Mouse (Mus musculus): Measurements from ENCODE around the gene Elp4. TPM values are rescaled to one million over a fixed set of nuclear protein-coding genes. Genes with fewer than 3 reads are reported as not detected.

The Elp4 gene
- polyA plus RNA-seq, 1 experiment from 2014 or later = 20.8 TPM

GRCm38 (mm10) chr2:105726657-105727056, 177.7 kb downstream of the Elp4 start:
- no peak for ATAC-seq (replicated peaks; ENCODE audit: extremely low read depth, insufficient read depth, low FRiP score)
- no peak overlapping the region for H3K4me2 ChIP-seq (ENCODE audit: low read depth, low read length)
- no peaks in the 10 kb centered on the region for H3K36me3 ChIP-seq (ENCODE audit: control insufficient read depth, insufficient read depth)
- no peak overlapping the region for H3K4me3 ChIP-seq (ENCODE audit: low read length)
- no peaks in the 10 kb centered on the region for H3K9me3 ChIP-seq (replicated peaks; ENCODE audit: control insufficient read depth, low read length)
- 26% methylated on average over 9 of the region's 9 CpGs for WGBS
- no peak overlapping the region for H3K9ac ChIP-seq (ENCODE audit: low read length)
- H3K4me1 ChIP-seq (ENCODE audit: control insufficient read depth, insufficient read depth, low read length) = no peaks in the 10 kb centered on the region
- no peak overlapping the region for H3K27ac ChIP-seq (ENCODE audit: low read length)
- no peaks in the 10 kb centered on the region; the same call in 1 of the 2 replicates for H3K27me3 ChIP-seq (ENCODE audit: control insufficient read depth, insufficient read depth, low read length)

GRCm38 (mm10) chr2:105715409-105716115, 188.8 kb downstream of the Elp4 start:
- Histone ChIP-seq H3K27me3 (ENCODE audit: control insufficient read depth, insufficient read depth, low read length) (no peaks in the 10 kb centered on the region), H3K4me3 (ENCODE audit: low read length) (no peak overlapping the region), H3K4me2 (ENCODE audit: low read depth, low read length) (no peak overlapping the region), H3K4me1 (ENCODE audit: control insufficient read depth, insufficient read depth, low read length) (no peaks in the 10 kb centered on the region), H3K27ac (ENCODE audit: low read length) (no peak overlapping the region), H3K9me3 (replicated peaks; ENCODE audit: control insufficient read depth, low read length) (no peaks in the 10 kb centered on the region), H3K36me3 (ENCODE audit: control insufficient read depth, insufficient read depth) (no peaks in the 10 kb centered on the region), H3K9ac (ENCODE audit: low read length) (no peak overlapping the region)
- WGBS = 82% methylated on average over 8 of the region's 8 CpGs
- no peak for ATAC-seq (replicated peaks; ENCODE audit: extremely low read depth, insufficient read depth, low FRiP score)

- no peaks in the 10 kb centered on the region for H3K4me1 ChIP-seq (ENCODE audit: control insufficient read depth, insufficient read depth, low read length)
- no peak overlapping the region for H3K4me3 ChIP-seq (ENCODE audit: low read length)
- H3K27ac ChIP-seq (ENCODE audit: low read length) = no peak overlapping the region
- no peak overlapping the region for H3K9ac ChIP-seq (ENCODE audit: low read length)
- H3K4me2 ChIP-seq (ENCODE audit: low read depth, low read length) = no peak overlapping the region
- no peaks in the 10 kb centered on the region for H3K9me3 ChIP-seq (replicated peaks; ENCODE audit: control insufficient read depth, low read length)
- 87% methylated on average over 3 of the region's 3 CpGs for WGBS
- no peak for ATAC-seq (replicated peaks; ENCODE audit: extremely low read depth, insufficient read depth, low FRiP score)
- no peaks in the 10 kb centered on the region for H3K36me3 ChIP-seq (ENCODE audit: control insufficient read depth, insufficient read depth)
- H3K27me3 ChIP-seq (ENCODE audit: control insufficient read depth, insufficient read depth, low read length) = no peaks in the 10 kb centered on the region
These were observed 193.9 kb downstream of the Elp4 start for GRCm38 (mm10) chr2:105710511-105710910.

GRCm38 (mm10) chr2:105709126-105709525, 195.2 kb downstream of the Elp4 start:
- WGBS = 64% methylated on average over 3 of the region's 3 CpGs
- H3K9me3 ChIP-seq (replicated peaks; ENCODE audit: control insufficient read depth, low read length) = no peaks in the 10 kb centered on the region
- H3K9ac ChIP-seq (ENCODE audit: low read length) = no peak overlapping the region
- no peak overlapping the region for H3K27ac ChIP-seq (ENCODE audit: low read length)
- H3K27me3 ChIP-seq (ENCODE audit: control insufficient read depth, insufficient read depth, low read length) = no peaks in the 10 kb centered on the region
- H3K4me1 ChIP-seq (ENCODE audit: control insufficient read depth, insufficient read depth, low read length) = no peaks in the 10 kb centered on the region
- H3K36me3 ChIP-seq (ENCODE audit: control insufficient read depth, insufficient read depth) = no peaks in the 10 kb centered on the region
- H3K4me3 ChIP-seq (ENCODE audit: low read length) = no peak overlapping the region
- no peak for ATAC-seq (replicated peaks; ENCODE audit: extremely low read depth, insufficient read depth, low FRiP score)
- H3K4me2 ChIP-seq (ENCODE audit: low read depth, low read length) = no peak overlapping the region

- ATAC-seq (replicated peaks; ENCODE audit: extremely low read depth, insufficient read depth, low FRiP score) = no peak
- WGBS = 66% methylated on average over 2 of the region's 2 CpGs
- no peak overlapping the region for H3K27ac ChIP-seq (ENCODE audit: low read length)
These were observed 199.0 kb downstream of the Elp4 start for GRCm38 (mm10) chr2:105705320-105705719.

GRCm38 (mm10) chr2:105702586-105702985, 201.8 kb downstream of the Elp4 start:
- 77% methylated on average over 10 of the region's 10 CpGs for WGBS
- Histone ChIP-seq H3K4me1 (ENCODE audit: control insufficient read depth, insufficient read depth, low read length) (no peaks in the 10 kb centered on the region), H3K27ac (ENCODE audit: low read length) (no peak overlapping the region), H3K27me3 (ENCODE audit: control insufficient read depth, insufficient read depth, low read length) (no peaks in the 10 kb centered on the region), H3K9ac (ENCODE audit: low read length) (no peak overlapping the region), H3K9me3 (replicated peaks; ENCODE audit: control insufficient read depth, low read length) (no peaks in the 10 kb centered on the region), H3K4me2 (ENCODE audit: low read depth, low read length) (no peak overlapping the region), H3K36me3 (ENCODE audit: control insufficient read depth, insufficient read depth) (no peaks in the 10 kb centered on the region), H3K4me3 (ENCODE audit: low read length) (no peak overlapping the region)
- ATAC-seq (replicated peaks; ENCODE audit: extremely low read depth, insufficient read depth, low FRiP score) = no peak

More at GRCm38 (mm10) chr2:105705320-105705719, 199.0 kb downstream of the Elp4 start:
- no peak overlapping the region for H3K4me3 ChIP-seq (ENCODE audit: low read length)
- no peaks in the 10 kb centered on the region for H3K36me3 ChIP-seq (ENCODE audit: control insufficient read depth, insufficient read depth)
- H3K27me3 ChIP-seq (ENCODE audit: control insufficient read depth, insufficient read depth, low read length) = no peaks in the 10 kb centered on the region
- H3K9me3 ChIP-seq (replicated peaks; ENCODE audit: control insufficient read depth, low read length) = no peaks in the 10 kb centered on the region
- no peaks in the 10 kb centered on the region for H3K4me1 ChIP-seq (ENCODE audit: control insufficient read depth, insufficient read depth, low read length)
- no peak overlapping the region for H3K9ac ChIP-seq (ENCODE audit: low read length)
- no peak overlapping the region for H3K4me2 ChIP-seq (ENCODE audit: low read depth, low read length)

GRCm38 (mm10) chr2:105701781-105702180, 202.6 kb downstream of the Elp4 start:
- no peaks in the 10 kb centered on the region for H3K36me3 ChIP-seq (ENCODE audit: control insufficient read depth, insufficient read depth)
- H3K4me3 ChIP-seq (ENCODE audit: low read length) = no peak overlapping the region
- 66% methylated on average over 4 of the region's 4 CpGs for WGBS
- no peak for ATAC-seq (replicated peaks; ENCODE audit: extremely low read depth, insufficient read depth, low FRiP score)
- no peak overlapping the region for H3K9ac ChIP-seq (ENCODE audit: low read length)
- H3K9me3 ChIP-seq (replicated peaks; ENCODE audit: control insufficient read depth, low read length) = no peaks in the 10 kb centered on the region
- no peak overlapping the region for H3K27ac ChIP-seq (ENCODE audit: low read length)
- H3K27me3 ChIP-seq (ENCODE audit: control insufficient read depth, insufficient read depth, low read length) = no peaks in the 10 kb centered on the region
- H3K4me2 ChIP-seq (ENCODE audit: low read depth, low read length) = no peak overlapping the region
- no peaks in the 10 kb centered on the region for H3K4me1 ChIP-seq (ENCODE audit: control insufficient read depth, insufficient read depth, low read length)

GRCm38 (mm10) chr2:105698631-105699030, 205.7 kb downstream of the Elp4 start:
- Histone ChIP-seq H3K9me3 (replicated peaks; ENCODE audit: control insufficient read depth, low read length) (no peaks in the 10 kb centered on the region), H3K36me3 (ENCODE audit: control insufficient read depth, insufficient read depth) (no peaks in the 10 kb centered on the region), H3K4me3 (ENCODE audit: low read length) (no peak overlapping the region), H3K27me3 (ENCODE audit: control insufficient read depth, insufficient read depth, low read length) (peaks cover 2% of the 10 kb centered on the region), H3K4me1 (ENCODE audit: control insufficient read depth, insufficient read depth, low read length) (no peaks in the 10 kb centered on the region), H3K27ac (ENCODE audit: low read length) (no peak overlapping the region), H3K9ac (ENCODE audit: low read length) (no peak overlapping the region), H3K4me2 (ENCODE audit: low read depth, low read length) (no peak overlapping the region)
- 67% methylated on average over 2 of the region's 2 CpGs for WGBS
- no peak for ATAC-seq (replicated peaks; ENCODE audit: extremely low read depth, insufficient read depth, low FRiP score)

- Histone ChIP-seq H3K36me3 (ENCODE audit: control insufficient read depth, insufficient read depth) (no peaks in the 10 kb centered on the region), H3K9ac (ENCODE audit: low read length) (no peak overlapping the region), H3K27me3 (ENCODE audit: control insufficient read depth, insufficient read depth, low read length) (peaks cover 11% of the 10 kb centered on the region), H3K9me3 (replicated peaks; ENCODE audit: control insufficient read depth, low read length) (no peaks in the 10 kb centered on the region), H3K4me1 (ENCODE audit: control insufficient read depth, insufficient read depth, low read length) (no peaks in the 10 kb centered on the region), H3K27ac (ENCODE audit: low read length) (no peak overlapping the region), H3K4me2 (ENCODE audit: low read depth, low read length) (no peak overlapping the region), H3K4me3 (ENCODE audit: low read length) (no peak overlapping the region)
- no peak for ATAC-seq (replicated peaks; ENCODE audit: extremely low read depth, insufficient read depth, low FRiP score)
- 77% methylated on average over 5 of the region's 5 CpGs for WGBS
These were observed 206.6 kb downstream of the Elp4 start for GRCm38 (mm10) chr2:105697741-105698140.

All from heart, embryonic 16.5 days (tissue).